Mouse (Mus musculus) G1E (cell line): ENCODE data around the gene Metrn.

ENCODE experiments used
- CTCF ChIP-seq: IDR thresholded peaks from 2 replicates; pipeline ENCODE4 v1.5.1; 2012; ENCODE audit warnings: low read depth, low read length, inconsistent platforms, mixed read lengths
- GATA1 ChIP-seq: IDR thresholded peaks from 2 replicates; pipeline ENCODE4 v1.6.1; 2012; ENCODE audit warnings: borderline replicate concordance, low read length, inconsistent platforms, mixed read lengths

DNA sequence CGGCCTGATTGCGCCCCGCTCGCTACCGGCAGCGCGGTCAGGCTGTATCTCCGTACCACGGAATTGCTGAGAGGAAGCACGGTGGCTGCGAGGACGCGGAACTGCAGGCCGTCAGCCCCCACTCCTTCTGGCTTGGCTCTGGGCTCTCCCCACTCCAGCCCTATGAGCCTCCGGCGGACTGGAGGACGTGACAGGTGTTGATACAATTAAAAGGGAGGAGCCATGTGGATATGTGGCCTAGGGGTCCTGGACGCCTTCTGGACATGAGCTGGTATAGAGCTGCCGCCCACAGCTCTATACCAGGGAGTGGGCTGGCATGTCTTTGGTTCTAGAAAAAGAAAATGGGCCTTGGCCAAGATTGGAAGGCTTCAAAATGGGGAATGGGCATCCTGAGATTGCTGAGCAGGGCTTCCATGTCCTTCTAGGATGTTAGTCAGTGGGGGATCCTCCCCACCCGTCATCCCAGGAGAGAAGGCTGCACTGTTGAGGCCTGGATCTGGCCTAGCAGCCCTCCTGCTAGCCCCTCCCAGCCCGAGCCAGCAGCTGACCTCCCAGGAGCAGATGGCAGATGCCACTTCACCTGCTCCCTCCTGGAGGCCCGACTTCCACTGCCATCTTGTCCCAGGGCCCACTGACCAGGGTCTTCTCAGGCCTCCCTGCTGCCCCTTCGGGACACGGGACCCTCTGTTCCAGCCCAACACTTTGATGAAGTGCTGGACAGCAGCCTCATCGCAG, 12.8 kb upstream of the Metrn start:
- TF ChIP-seq CTCF (no peak), GATA1 (no peak)
